Mouse (Mus musculus) erythroblast, embryonic 14.5 days (primary cell): ENCODE data around the gene Klhdc7a. TPM values are rescaled to one million over a fixed set of nuclear protein-coding genes. Genes with fewer than 3 reads are reported as not detected.
"Not testable (repeated sequence)": the region's sequence is repeated elsewhere in the genome, so short reads cannot be mapped to it uniquely, and the experiment has no call there.

Experiments used
- H3K27me3 ChIP-seq: 2 replicates; pipeline ENCODE4 v1.6.1; 2012; ENCODE audit warnings: inconsistent platforms; ENCODE audit not compliant: control insufficient read depth
- H3K36me3 ChIP-seq: 2 replicates; pipeline ENCODE4 v1.6.1; 2012; ENCODE audit warnings: mild to moderate bottlenecking, inconsistent platforms; ENCODE audit not compliant: control insufficient read depth
- H3K4me1 ChIP-seq: 2 replicates; pipeline ENCODE4 v1.6.1; 2012; ENCODE audit warnings: inconsistent platforms; ENCODE audit not compliant: control insufficient read depth
- H3K4me3 ChIP-seq: replicated peaks from 2 replicates; pipeline ENCODE3; 2012; ENCODE audit warnings: moderate library complexity, mild to moderate bottlenecking, inconsistent platforms
- H3K9me3 ChIP-seq: 2 replicates; pipeline ENCODE4 v1.6.1; 2012; ENCODE audit warnings: low read length, inconsistent platforms, mixed read lengths; ENCODE audit not compliant: control insufficient read depth
- GATA1 ChIP-seq: IDR thresholded peaks from 2 replicates; pipeline ENCODE4 v1.6.1; 2012; ENCODE audit warnings: low read length, inconsistent platforms, mixed read lengths
- TAL1 ChIP-seq: IDR thresholded peaks from 3 replicates; pipeline ENCODE4 v1.6.1; 2012; ENCODE audit warnings: low read length, inconsistent platforms, mixed read lengths
- polyA plus RNA-seq: library from polyadenylated mRNA; stranded (reverse); fragments of >175 nt; gene quantifications from 2 replicates; pipeline ENCODE4 v1.2.3, GENCODE M21; 2012

Gene Klhdc7a
- polyA plus RNA-seq, 1 experiment: not detected

- no peaks in the 10 kb centered on the region for H3K4me1 ChIP-seq
- H3K36me3 ChIP-seq: no peaks in the 10 kb centered on the region; the same call in 1 of the 2 replicates
- TF ChIP-seq GATA1 (no peak), TAL1 (no peak)
- peaks cover 27% of the 10 kb centered on the region for H3K9me3 ChIP-seq
- no peaks in the 10 kb centered on the region for H3K27me3 ChIP-seq
- no peak overlapping the region for H3K4me3 ChIP-seq
Observed at GRCm38 (mm10) chr4:139963059-139963458, 4.8 kb downstream of the Klhdc7a start.

GRCm38 (mm10) chr4:139961816-139962215 lies 6.0 kb downstream of the Klhdc7a start:
- Histone ChIP-seq H3K9me3 (peaks cover 27% of the 10 kb centered on the region), H3K27me3 (no peaks in the 10 kb centered on the region), H3K36me3 (no peaks in the 10 kb centered on the region; the same call in 1 of the 2 replicates), H3K4me3 (no peak overlapping the region), H3K4me1 (no peaks in the 10 kb centered on the region)
- TF ChIP-seq GATA1 (no peak), TAL1 (no peak)

DNA sequence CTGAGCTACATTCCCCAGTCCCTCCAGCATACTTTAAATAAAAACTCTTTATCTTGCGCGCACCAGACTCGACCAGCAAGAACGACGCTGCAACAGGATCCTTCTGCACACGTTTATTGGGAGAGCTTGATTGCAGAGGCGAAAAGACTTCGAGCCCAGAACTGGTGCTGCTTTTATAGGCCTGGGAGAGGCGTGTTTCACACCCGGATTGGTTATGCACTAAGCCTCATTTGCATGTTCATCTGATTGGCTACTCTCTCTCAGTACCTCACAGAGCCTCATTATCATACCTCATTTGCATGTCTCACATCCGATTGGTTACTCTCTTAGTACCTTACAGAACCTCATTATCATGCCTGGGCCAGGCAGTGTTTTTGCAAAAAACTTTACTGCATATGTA lies 6.5 kb downstream of the Klhdc7a start:
- peaks cover 27% of the 10 kb centered on the region for H3K9me3 ChIP-seq
- not testable (repeated sequence) for H3K4me1 ChIP-seq

GRCm38 (mm10) chr4:139960724-139961315 lies 7.0 kb downstream of the Klhdc7a start:
- no peaks in the 10 kb centered on the region; the same call in 1 of the 2 replicates for H3K36me3 ChIP-seq
- TF ChIP-seq GATA1 (no peak), TAL1 (no peak)
- peaks cover 27% of the 10 kb centered on the region for H3K9me3 ChIP-seq
- H3K27me3 ChIP-seq: no peaks in the 10 kb centered on the region
- H3K4me3 ChIP-seq: no peak overlapping the region
- no peaks in the 10 kb centered on the region for H3K4me1 ChIP-seq

More for the DNA sequence above, 6.5 kb downstream of the Klhdc7a start:
- H3K27me3 ChIP-seq, H3K4me3 ChIP-seq, H3K36me3 ChIP-seq: not testable (repeated sequence)

DNA sequence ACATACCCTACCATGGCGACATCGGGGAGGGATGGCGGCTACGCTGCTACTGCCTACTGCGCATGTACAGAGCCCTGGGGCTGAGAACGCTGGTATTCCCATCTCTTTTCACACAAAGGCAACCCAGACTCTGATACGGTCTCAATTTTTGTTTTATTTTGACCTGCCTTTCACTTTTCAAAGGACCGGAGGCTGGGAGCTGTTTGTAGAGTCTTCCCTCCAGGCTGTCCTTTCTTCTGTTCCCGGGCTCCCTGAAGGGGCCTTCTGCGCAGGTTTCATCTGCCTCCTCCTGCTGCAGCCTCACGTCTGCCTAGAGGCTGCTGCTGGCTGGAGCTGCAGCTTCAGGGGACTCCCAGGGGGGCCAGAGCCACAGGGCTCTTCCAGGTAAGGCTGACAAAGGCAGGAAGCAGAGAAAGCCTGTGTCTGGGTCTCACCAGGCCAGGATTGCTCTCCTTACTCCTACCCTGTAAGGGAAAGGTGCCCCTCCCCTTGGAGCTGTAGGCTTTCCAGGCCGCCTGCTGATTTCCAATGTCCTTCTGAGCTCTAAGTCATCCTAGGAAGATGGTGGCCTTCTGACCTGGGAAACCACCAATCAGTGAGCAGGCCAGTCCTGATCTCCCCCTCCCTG lies 7.6 kb downstream of the Klhdc7a start:
- Histone ChIP-seq H3K36me3 (no peaks in the 10 kb centered on the region), H3K4me1 (no peaks in the 10 kb centered on the region), H3K27me3 (no peaks in the 10 kb centered on the region), H3K4me3 (no peak overlapping the region), H3K9me3 (peaks cover 21% of the 10 kb centered on the region)
- TF ChIP-seq TAL1: no peak
- TF ChIP-seq GATA1: no peak

GRCm38 (mm10) chr4:139959188-139959587 lies 8.6 kb downstream of the Klhdc7a start:
- Histone ChIP-seq H3K4me1 (no peaks in the 10 kb centered on the region), H3K4me3 (no peak overlapping the region), H3K36me3 (no peaks in the 10 kb centered on the region), H3K9me3 (peaks cover 20% of the 10 kb centered on the region), H3K27me3 (no peaks in the 10 kb centered on the region)
- TF ChIP-seq GATA1 (no peak), TAL1 (no peak)

- TF ChIP-seq TAL1: no peak
- no peak for TF ChIP-seq GATA1
- no peaks in the 10 kb centered on the region for H3K27me3 ChIP-seq
- no peaks in the 10 kb centered on the region for H3K36me3 ChIP-seq
- H3K4me1 ChIP-seq: no peaks in the 10 kb centered on the region
- H3K4me3 ChIP-seq: no peak overlapping the region
- peaks cover 13% of the 10 kb centered on the region for H3K9me3 ChIP-seq
Observed at GRCm38 (mm10) chr4:139950876-139951485, 16.8 kb downstream of the Klhdc7a start.

GRCm38 (mm10) chr4:139950431-139950848 lies 17.4 kb downstream of the Klhdc7a start:
- Histone ChIP-seq H3K4me3 (no peak overlapping the region), H3K27me3 (no peaks in the 10 kb centered on the region), H3K4me1 (no peaks in the 10 kb centered on the region), H3K36me3 (no peaks in the 10 kb centered on the region), H3K9me3 (peaks cover 16% of the 10 kb centered on the region)
- no peak for TF ChIP-seq GATA1
- TF ChIP-seq TAL1: no peak

GRCm38 (mm10) chr4:139948591-139948990 lies 19.2 kb downstream of the Klhdc7a start:
- peaks cover 30% of the 10 kb centered on the region for H3K9me3 ChIP-seq
- TF ChIP-seq TAL1: no peak
- no peak for TF ChIP-seq GATA1
- no peaks in the 10 kb centered on the region for H3K4me1 ChIP-seq

GRCm38 (mm10) chr4:139947341-139947740 lies 20.5 kb downstream of the Klhdc7a start:
- peaks cover 39% of the 10 kb centered on the region for H3K9me3 ChIP-seq

More at GRCm38 (mm10) chr4:139948591-139948990, 19.2 kb downstream of the Klhdc7a start:
- Histone ChIP-seq H3K4me3 (no peak overlapping the region), H3K36me3 (no peaks in the 10 kb centered on the region), H3K27me3 (no peaks in the 10 kb centered on the region)

More at GRCm38 (mm10) chr4:139947341-139947740, 20.5 kb downstream of the Klhdc7a start:
- H3K36me3 ChIP-seq: no peaks in the 10 kb centered on the region
- TF ChIP-seq TAL1 (no peak), GATA1 (no peak)
- H3K27me3 ChIP-seq: no peaks in the 10 kb centered on the region
- H3K4me1 ChIP-seq: no peaks in the 10 kb centered on the region
- H3K4me3 ChIP-seq: no peak overlapping the region
